Mouse (Mus musculus) heart, adult 18-20 months (tissue): ENCODE results near the gene Olfr1511. TPM values are rescaled to one million over a fixed set of nuclear protein-coding genes. Genes with fewer than 3 reads are reported as not detected.
"Not testable (repeated sequence)": the region's sequence is repeated elsewhere in the genome, so short reads cannot be mapped to it uniquely, and the experiment has no call there.

Source experiments
- DNase-seq, 2 experiments: peaks; one replicate each; pipeline ENCODE4 v3.0.0; 2021 to 2022; ENCODE audit warnings: mixed read lengths in 1 of 2
- long read RNA-seq, 2 experiments: library from polyadenylated mRNA; stranded (forward); transcript quantifications; one replicate each; pipeline ENCODE4 v2.0.0; 2021
- total RNA-seq, 2 experiments: library from RNA; stranded (reverse); gene quantifications; 2 replicates each; pipeline ENCODE4 v1.2.3; 2021

Gene Olfr1511
- total RNA-seq: not detected
- long read RNA-seq, experiment 1: 0 reads
- long read RNA-seq, experiment 2: 0 reads

DNA sequence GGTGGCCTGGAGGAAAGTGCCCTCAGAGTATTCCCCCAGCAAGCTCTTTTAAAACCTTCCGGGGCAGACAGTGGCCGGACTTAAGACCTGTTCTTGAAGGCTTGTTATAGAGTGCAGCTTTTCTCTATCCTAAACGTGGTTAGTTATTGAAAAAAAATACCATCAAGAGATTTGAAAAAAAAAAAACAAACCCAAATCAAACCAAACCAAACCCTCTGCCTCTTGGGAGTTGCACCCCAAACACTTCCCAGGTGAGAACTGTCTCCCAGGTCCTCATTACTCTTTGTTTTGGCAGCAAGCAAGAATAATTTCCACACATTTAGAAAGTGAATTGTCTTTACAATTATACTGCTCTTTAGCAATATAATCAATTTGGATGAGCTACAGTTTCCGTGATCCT is at the start of gene Olfr1511:
Gene Olfr1511 (minus strand): TSS at position 101 of the 400 bp plus-strand sequence.
- no peak for DNase-seq

DNA sequence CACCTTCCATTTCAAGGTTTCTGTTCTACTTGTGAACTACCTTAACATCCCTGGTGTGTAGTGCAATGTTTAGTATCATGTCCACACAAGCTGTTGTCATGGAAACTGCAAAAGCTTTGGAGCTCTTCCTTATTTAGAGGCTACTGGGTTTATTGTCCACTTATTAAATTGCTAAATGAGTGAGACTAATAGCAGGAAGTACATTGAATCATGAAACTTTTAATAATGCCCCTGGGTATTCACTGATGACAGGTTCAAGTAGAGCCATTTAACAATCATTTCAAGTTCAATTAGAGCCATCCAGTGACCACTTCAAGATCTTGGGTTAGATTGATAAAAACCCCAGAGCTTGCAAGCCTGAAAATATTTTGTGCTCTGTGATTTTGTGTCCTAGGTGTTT is 45.5 kb upstream of the Olfr1511 start, which contains the start of gene Olfr1509:
Gene Olfr1509 (plus strand): TSS at position 301 of the 400 bp plus-strand sequence.
- no peak for DNase-seq

DNA sequence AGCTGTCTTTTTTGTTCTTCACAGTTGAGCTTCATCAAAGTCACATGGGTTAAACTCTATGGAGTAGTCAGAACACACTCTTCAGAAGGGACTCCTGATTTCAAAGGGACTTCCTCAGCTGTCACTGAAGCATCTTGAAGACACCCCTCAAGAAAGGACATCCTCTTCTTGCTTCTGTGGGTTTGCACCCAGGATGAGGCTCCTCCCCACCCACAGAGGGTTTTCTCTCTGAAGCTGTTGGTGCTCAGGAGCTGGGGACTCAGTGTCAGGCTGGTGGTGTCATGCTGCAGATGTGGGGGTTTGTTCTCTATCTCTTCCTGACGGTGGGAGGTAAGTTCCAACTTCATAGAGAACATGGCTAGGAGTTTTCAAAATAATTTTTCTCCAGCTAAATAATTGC is 30.5 kb upstream of the Olfr1511 start:
- DNase-seq: no peak

DNA sequence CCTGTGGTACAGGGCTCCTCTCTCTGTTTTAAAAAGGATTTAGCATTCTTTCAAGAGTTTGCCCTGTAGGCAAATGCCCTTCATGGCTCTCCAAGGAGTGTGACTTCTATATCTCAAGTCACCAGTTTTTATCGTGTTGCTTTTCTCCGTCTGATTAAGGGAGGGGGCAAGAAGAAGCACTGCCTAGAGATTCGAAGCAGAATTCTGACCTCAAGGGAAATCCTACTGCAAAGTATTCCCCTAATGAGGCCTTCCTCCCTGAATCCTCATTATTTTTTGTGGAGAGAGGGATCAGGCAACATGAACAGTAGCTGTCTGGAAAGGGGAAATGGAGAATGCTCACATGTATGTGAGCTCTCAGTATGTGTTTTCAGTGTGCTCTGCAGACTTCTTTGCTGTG is 17.1 kb upstream of the Olfr1511 start, which contains the start of gene Olfr1510:
Gene Olfr1510 (minus strand): TSS at position 101 of the 400 bp plus-strand sequence.
- DNase-seq: no peak

DNA sequence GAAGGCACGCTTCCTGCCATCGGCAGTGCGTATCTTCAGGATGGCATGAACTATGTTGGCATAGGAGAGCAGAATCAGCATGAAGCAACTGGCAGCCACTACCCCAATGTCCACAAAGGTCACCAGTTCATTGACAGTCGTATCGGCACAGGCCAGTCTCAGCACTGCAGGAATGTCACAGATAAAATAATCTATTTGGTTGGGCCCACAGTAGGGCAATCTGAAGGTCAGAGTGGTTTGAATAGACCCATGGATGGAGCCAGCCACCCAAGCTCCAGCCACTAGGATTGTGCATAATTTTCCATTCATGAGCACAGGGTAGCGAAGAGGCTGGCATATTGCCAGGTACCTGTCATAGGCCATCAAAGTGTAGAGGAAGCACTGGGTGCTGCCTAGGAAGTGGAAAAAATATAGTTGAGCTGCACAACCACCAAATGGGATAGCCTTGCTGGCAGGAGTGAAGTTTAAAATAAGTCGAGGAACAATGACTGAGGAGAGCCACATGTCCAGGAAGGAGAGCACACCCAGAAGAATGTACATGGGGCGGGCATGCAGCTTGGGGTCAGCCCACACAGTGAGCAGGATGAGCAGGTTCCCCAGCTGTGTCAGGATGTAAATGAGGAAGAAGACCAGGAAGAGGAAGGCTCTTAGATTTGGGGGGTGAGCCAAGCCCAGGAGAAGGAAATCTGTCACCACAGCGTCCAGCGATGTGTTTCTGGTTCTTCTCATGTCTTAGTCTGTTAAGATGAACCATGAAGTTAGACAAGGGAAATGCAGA is 13.2 kb upstream of the Olfr1511 start:
- DNase-seq: not testable (repeated sequence)

DNA sequence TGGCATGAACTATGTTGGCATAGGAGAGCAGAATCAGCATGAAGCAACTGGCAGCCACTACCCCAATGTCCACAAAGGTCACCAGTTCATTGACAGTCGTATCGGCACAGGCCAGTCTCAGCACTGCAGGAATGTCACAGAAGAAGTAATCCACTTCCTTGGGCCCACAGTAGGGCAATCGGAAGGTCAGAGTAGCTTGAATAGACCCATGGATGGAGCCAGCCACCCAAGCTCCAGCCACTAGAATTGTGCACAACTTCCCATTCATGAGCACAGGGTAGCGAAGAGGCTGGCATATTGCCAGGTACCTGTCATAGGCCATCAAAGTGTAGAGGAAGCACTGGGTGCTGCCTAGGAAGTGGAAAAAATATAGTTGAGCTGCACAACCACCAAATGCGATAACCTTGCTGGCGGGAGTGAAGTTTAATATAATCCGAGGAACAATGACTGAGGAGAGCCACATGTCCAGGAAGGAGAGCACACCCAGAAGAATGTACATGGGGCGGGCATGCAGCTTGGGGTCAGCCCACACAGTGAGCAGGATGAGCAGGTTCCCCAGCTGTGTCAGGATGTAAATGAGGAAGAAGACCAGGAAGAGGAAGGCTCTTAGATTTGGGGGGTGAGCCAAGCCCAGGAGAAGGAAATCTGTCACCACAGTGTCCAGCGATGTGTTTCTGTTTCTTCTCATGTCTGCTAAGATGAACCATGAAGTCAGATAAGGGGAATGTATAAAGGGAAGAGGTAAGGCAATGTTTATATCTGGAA is 6.9 kb downstream of the Olfr1511 start:
- DNase-seq: not testable (repeated sequence)

DNA sequence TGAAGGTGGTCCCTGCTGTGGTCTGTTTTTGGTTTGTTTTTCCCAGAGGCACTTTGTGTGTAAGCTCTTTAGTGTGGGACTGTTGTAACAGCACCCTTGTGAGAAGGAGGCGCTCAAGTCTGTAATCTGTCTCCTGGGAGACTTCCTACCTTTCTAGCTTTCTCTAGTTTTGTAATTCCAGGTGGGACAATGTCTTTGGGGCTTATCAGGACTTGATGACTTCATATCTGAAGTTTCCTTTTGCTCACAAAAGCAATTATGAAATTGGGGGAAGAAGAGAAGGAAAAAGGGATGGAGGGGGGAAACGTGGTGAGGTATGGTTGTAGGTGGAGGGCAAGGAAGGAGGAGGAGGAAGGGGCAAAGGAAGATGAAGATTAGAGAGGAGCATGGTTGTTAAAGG is 18.1 kb downstream of the Olfr1511 start, which contains the start of gene Olfr1512:
Gene Olfr1512 (minus strand): TSS at position 101 of the 400 bp plus-strand sequence.
- no peak for DNase-seq

DNA sequence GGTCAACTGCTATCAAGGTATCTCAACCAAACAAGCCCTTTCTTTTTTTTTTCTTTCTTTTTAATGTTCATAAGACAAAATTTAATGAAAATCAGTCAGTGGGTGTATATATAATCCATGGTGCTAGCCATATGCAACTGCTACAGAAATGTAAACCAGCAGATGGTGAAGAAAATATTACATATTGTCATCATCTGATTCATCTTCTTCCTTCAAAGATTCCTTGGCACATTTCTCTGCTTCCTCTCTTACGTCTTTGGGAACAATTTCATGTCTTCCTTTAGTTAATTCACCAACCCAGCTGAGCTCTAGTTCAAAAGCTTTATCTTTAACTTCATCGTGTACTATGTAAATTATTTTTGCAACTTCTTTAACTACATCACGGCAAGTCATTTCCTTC is 28.4 kb downstream of the Olfr1511 start:
- no peak for DNase-seq

DNA sequence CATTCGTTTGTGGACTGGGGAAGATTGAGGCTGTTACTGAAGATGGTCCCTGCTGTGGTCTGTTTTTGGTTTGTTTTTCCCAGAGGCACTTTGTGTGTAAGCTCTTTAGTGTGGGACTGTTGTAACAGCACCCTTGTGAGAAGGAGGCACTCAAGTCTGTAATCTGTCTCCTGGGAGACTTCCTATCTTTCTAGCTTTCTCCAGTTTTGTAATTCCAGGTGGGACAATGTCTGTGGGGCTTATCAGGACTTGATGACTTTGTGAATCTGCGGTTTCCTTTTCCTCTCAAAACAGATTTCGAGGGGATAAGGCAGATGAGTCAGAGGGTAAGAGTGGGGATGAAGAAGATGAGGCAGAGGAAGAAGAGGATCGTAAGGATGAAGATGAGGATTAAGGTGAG is 40.9 kb downstream of the Olfr1511 start, which contains the start of gene Olfr1513:
Gene Olfr1513 (minus strand): TSS at position 101 of the 400 bp plus-strand sequence.
- DNase-seq: no peak

Other genes starting within 250 kb of the Olfr1511 start
- 10 to 100 TPM; 22.3 to 23.7 TPM for gene Supt16, start 200.0 kb downstream of the Olfr1511 start, total RNA-seq
- 10 to 100 TPM; 34.2 to 37.7 TPM for gene Chd8, start 139.6 kb downstream of the Olfr1511 start, total RNA-seq
- 10 to 100 TPM; 30.3 to 35.8 TPM for gene Tox4, start 118.2 kb downstream of the Olfr1511 start, total RNA-seq
- gene Rab2b, start 117.8 kb downstream of the Olfr1511 start, total RNA-seq: 1 to 10 TPM; 3.8 to 5.5 TPM
- gene Mettl3, start 92.3 kb downstream of the Olfr1511 start, total RNA-seq: 10 to 100 TPM; 16.2 to 18.1 TPM
- gene Sall2, start 68.6 kb downstream of the Olfr1511 start, total RNA-seq: 1 to 10 TPM in 1 of 2 experiments, under 1 TPM in 1; 0.97 to 1.0 TPM
- gene Olfr1513, start 41.0 kb downstream of the Olfr1511 start, total RNA-seq: not detected
- not detected for gene Olfr1512, start 18.2 kb downstream of the Olfr1511 start, total RNA-seq
- gene Olfr1510, start 17.0 kb upstream of the Olfr1511 start, total RNA-seq: not detected
- gene Olfr1509, start 45.6 kb upstream of the Olfr1511 start, total RNA-seq: not detected
- not detected for gene Olfr1508, start 70.1 kb upstream of the Olfr1511 start, total RNA-seq
- not detected for gene Olfr1507, start 98.4 kb upstream of the Olfr1511 start, total RNA-seq